Mouse (Mus musculus): ENCODE data around the gene Atp11b. TPM values are rescaled to one million over a fixed set of nuclear protein-coding genes. Genes with fewer than 3 reads are reported as not detected.

The Atp11b gene
- polyA plus RNA-seq (2017; shearing (Covaris generic)), result 157 TPM

GRCm38 (mm10) chr3:35753825-35754767, at the start of gene Atp11b:
Gene Atp11b (plus strand): TSS chr3:35754106.

Other genes starting within 250 kb of the Atp11b start
- gene Dcun1d1, start 183.3 kb downstream of the Atp11b start, polyA plus RNA-seq (2017; shearing (Covaris generic)), result 91.5 TPM
- gene Mccc1, start 246.6 kb downstream of the Atp11b start, polyA plus RNA-seq (2017; shearing (Covaris generic)), result 32.7 TPM